Mouse (Mus musculus) G1E (cell line): ENCODE measurements around the gene Mfsd13b.

Experiments used
- CTCF ChIP-seq: IDR thresholded peaks from 2 replicates; pipeline ENCODE4 v1.5.1; 2012; ENCODE audit warnings: low read depth, low read length, inconsistent platforms, mixed read lengths
- GATA1 ChIP-seq: IDR thresholded peaks from 2 replicates; pipeline ENCODE4 v1.6.1; 2012; ENCODE audit warnings: borderline replicate concordance, low read length, inconsistent platforms, mixed read lengths
- GATA2 ChIP-seq: IDR thresholded peaks from 2 replicates; pipeline ENCODE4 v1.6.1; 2012; ENCODE audit warnings: low read depth, low read length, inconsistent platforms, borderline replicate concordance
- POLR2AphosphoS5 ChIP-seq: IDR thresholded peaks from 2 replicates; pipeline ENCODE4 v1.6.1; 2012; ENCODE audit warnings: low read depth, low read length, inconsistent platforms; ENCODE audit not compliant: insufficient replicate concordance
- TAL1 ChIP-seq: conservative IDR thresholded peaks from 2 replicates; pipeline ENCODE4 v1.6.1; 2012; ENCODE audit warnings: low read depth, low read length, inconsistent platforms, mixed read lengths

DNA sequence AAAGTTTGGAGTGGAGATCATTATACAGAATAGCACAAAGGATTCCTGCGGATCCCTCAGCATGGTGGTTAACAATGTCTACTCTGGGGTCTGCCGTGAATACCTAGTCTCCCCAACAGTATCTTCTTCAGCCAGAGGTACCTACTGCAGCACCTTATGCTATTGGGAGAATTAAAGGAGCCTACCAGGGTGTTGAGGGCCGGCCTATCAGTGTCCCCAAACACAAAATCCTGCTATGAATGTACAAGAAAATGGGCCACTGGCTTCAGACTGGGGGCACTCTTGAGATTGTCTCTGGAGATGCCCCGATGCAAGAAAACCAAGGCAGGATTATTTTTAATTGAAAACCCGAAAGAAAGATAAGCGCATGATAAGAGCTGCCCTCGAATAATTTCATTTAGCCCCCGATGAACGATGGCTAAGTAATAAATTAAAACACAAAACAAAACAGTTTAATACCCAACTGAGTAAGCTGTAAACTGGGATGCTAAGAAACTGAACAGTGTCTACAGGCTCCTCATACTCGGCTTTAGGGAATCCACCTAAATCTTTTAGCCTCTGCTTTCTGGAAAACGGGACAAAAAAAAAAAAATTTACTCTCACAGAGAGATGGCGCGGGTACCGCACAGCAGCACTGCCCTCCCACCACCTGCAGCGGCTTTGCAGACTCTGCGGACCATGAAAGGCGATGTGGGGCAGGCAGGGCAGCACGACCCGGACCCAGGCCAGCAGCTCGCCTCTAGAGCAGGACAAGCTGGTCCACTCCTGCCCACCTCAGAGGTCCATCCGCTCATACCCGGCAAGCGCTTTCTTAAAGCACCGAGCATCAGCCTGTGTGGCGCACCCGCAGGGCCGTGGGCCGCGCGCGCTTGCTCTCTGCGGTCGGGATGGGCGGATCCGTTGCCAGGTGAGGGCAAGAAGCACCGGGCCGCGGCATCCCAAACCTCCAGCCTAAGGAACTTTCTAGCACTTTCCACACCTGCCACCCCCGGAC lies 1.1 kb upstream of the Mfsd13b start:
- TF ChIP-seq CTCF, result no peak
- TF ChIP-seq POLR2AphosphoS5, result no peak
- TF ChIP-seq GATA1, result no peak
- no peak for TF ChIP-seq GATA2
- TF ChIP-seq TAL1, result no peak
